Mouse (Mus musculus): ENCODE data around the gene Tmem151a. TPM values are rescaled to one million over a fixed set of nuclear protein-coding genes. Genes with fewer than 3 reads are reported as not detected.

The Tmem151a gene
- polyA plus RNA-seq, 1 experiment from 2014 or later: 1.5 TPM

GRCm38 (mm10) chr19:5023621-5024479 is 61.5 kb downstream of the Tmem151a start, which contains the start of gene Slc29a2:
Gene Slc29a2 (plus strand): TSS chr19:5023860.
- WGBS: under 1% methylated on average over 62 of the region's 62 CpGs
- Histone ChIP-seq H3K27ac (peak within 1 kb of the TSS; percentile 91), H3K9ac (peak within 1 kb of the TSS; percentile 73), H3K27me3 (no peaks in the 10 kb centered on the region), H3K4me2 (replicated peaks) (peak within 1 kb of the TSS; percentile 85), H3K36me3 (peaks cover 16% of the 10 kb centered on the region), H3K4me3 (peak within 1 kb of the TSS; percentile 66), H3K9me3 (replicated peaks) (no peaks in the 10 kb centered on the region), H3K4me1 (no peaks in the 10 kb centered on the region)
- ATAC-seq (ENCODE audit: low FRiP score): peak; percentile 95

- Histone ChIP-seq H3K27me3 (no peaks in the 10 kb centered on the region), H3K9ac (no peak overlapping the region), H3K9me3 (replicated peaks) (no peaks in the 10 kb centered on the region), H3K27ac (no peak overlapping the region), H3K4me3 (no peak overlapping the region), H3K36me3 (0 out of 2 replicates have a peak, but pooled peaks cover 2% of the 10 kb centered on the region), H3K4me2 (replicated peaks) (no peak overlapping the region), H3K4me1 (no peaks in the 10 kb centered on the region)
- 96% methylated on average over 2 of the region's 2 CpGs for WGBS
- ATAC-seq (ENCODE audit: low FRiP score): no peak
These were observed 63.9 kb downstream of the Tmem151a start for GRCm38 (mm10) chr19:5021416-5021815.

Other genes with a start within 250 kb of the Tmem151a start
- gene Ccs, start 246.2 kb downstream of the Tmem151a start, polyA plus RNA-seq (2016; fragmentation: Nextera tagmentation; extraction: Ambion mirVana): 42.7 and 46.4 TPM in 2 replicates
- 0.35 and 0.40 TPM in 2 replicates for gene Ccdc87, start 246.2 kb downstream of the Tmem151a start, polyA plus RNA-seq (2016; fragmentation: Nextera tagmentation; extraction: Ambion mirVana)
- gene Ctsf, start 230.4 kb downstream of the Tmem151a start, polyA plus RNA-seq (2016; fragmentation: Nextera tagmentation; extraction: Ambion mirVana): 56.3 and 57.4 TPM in 2 replicates
- 2.6 and 4.2 TPM in 2 replicates for gene Actn3, start 207.6 kb downstream of the Tmem151a start, polyA plus RNA-seq (2016; fragmentation: Nextera tagmentation; extraction: Ambion mirVana)
- gene Zdhhc24, start 206.9 kb downstream of the Tmem151a start, polyA plus RNA-seq (2016; fragmentation: Nextera tagmentation; extraction: Ambion mirVana): 21.1 and 21.4 TPM in 2 replicates
- gene Bbs1, start 178.9 kb downstream of the Tmem151a start, polyA plus RNA-seq (2016; fragmentation: Nextera tagmentation; extraction: Ambion mirVana): 7.2 and 9.8 TPM in 2 replicates
- gene Dpp3, start 157.2 kb downstream of the Tmem151a start, polyA plus RNA-seq (2016; fragmentation: Nextera tagmentation; extraction: Ambion mirVana): 167 TPM in 2 replicates
- 6.5 and 6.7 TPM in 2 replicates for gene Peli3, start 142.4 kb downstream of the Tmem151a start, polyA plus RNA-seq (2016; fragmentation: Nextera tagmentation; extraction: Ambion mirVana)
- gene Mrpl11, start 123.4 kb downstream of the Tmem151a start, polyA plus RNA-seq (2016; fragmentation: Nextera tagmentation; extraction: Ambion mirVana): 116 and 124 TPM in 2 replicates
- 0.08 and 0.10 TPM in 2 replicates for gene Npas4, start 95.2 kb downstream of the Tmem151a start, polyA plus RNA-seq (2016; fragmentation: Nextera tagmentation; extraction: Ambion mirVana)
- gene Slc29a2, start 61.7 kb downstream of the Tmem151a start, polyA plus RNA-seq (2016; fragmentation: Nextera tagmentation; extraction: Ambion mirVana): 5.3 and 7.2 TPM in 2 replicates
- gene B4gat1, start 46.7 kb downstream of the Tmem151a start, polyA plus RNA-seq (2016; fragmentation: Nextera tagmentation; extraction: Ambion mirVana): 43.8 and 48.7 TPM in 2 replicates
- gene AC124502.3, start 46.6 kb downstream of the Tmem151a start, polyA plus RNA-seq (2016; fragmentation: Nextera tagmentation; extraction: Ambion mirVana): 2.5 and 4.0 TPM in 2 replicates
- 56.9 and 61.2 TPM in 2 replicates for gene Brms1, start 44.2 kb downstream of the Tmem151a start, polyA plus RNA-seq (2016; fragmentation: Nextera tagmentation; extraction: Ambion mirVana)
- 1.4 and 1.6 TPM in 2 replicates for gene Rin1, start 35.0 kb downstream of the Tmem151a start, polyA plus RNA-seq (2016; fragmentation: Nextera tagmentation; extraction: Ambion mirVana)
- 32.0 and 41.9 TPM in 2 replicates for gene Cd248, start 17.5 kb downstream of the Tmem151a start, polyA plus RNA-seq (2016; fragmentation: Nextera tagmentation; extraction: Ambion mirVana)
- 60.3 and 61.6 TPM in 2 replicates for gene Yif1a, start 3.0 kb upstream of the Tmem151a start, polyA plus RNA-seq (2016; fragmentation: Nextera tagmentation; extraction: Ambion mirVana)
- 213 and 216 TPM in 2 replicates for gene Cnih2, start 13.0 kb upstream of the Tmem151a start, polyA plus RNA-seq (2016; fragmentation: Nextera tagmentation; extraction: Ambion mirVana)
- 239 and 242 TPM in 2 replicates for gene Rab1b, start 21.5 kb upstream of the Tmem151a start, polyA plus RNA-seq (2016; fragmentation: Nextera tagmentation; extraction: Ambion mirVana)
- gene Klc2, start 33.0 kb upstream of the Tmem151a start, polyA plus RNA-seq (2016; fragmentation: Nextera tagmentation; extraction: Ambion mirVana): 56.1 and 67.3 TPM in 2 replicates
- gene Pacs1, start 187.6 kb upstream of the Tmem151a start, polyA plus RNA-seq (2016; fragmentation: Nextera tagmentation; extraction: Ambion mirVana): 36.6 and 38.8 TPM in 2 replicates
- gene Sf3b2, start 209.9 kb upstream of the Tmem151a start, polyA plus RNA-seq (2016; fragmentation: Nextera tagmentation; extraction: Ambion mirVana): 363 and 385 TPM in 2 replicates
- 22.6 and 27.6 TPM in 2 replicates for gene Gal3st3, start 212.8 kb upstream of the Tmem151a start, polyA plus RNA-seq (2016; fragmentation: Nextera tagmentation; extraction: Ambion mirVana)